Mouse (Mus musculus) T-cell, adult 66 days (primary cell): ENCODE measurements around the gene Adgrf4. TPM values are rescaled to one million over a fixed set of nuclear protein-coding genes. Genes with fewer than 3 reads are reported as not detected.

Experiments used
- total RNA-seq, 2 experiments: library from RNA; stranded (reverse); gene quantifications; 3 replicates in 1 of 2; 4 replicates in 1 of 2; pipeline ENCODE4 v1.2.4; 2023

Adgrf4 gene
- not detected for total RNA-seq

GRCm38 (mm10) chr17:42692136-42692535 is at the start of gene Adgrf4:
Adgrf4 (minus strand) TSS chr17:42692284.

GRCm38 (mm10) chr17:42741801-42742217 is 49.7 kb upstream of the Adgrf4 start, which contains the start of gene Adgrf2:
Adgrf2 (minus strand) TSS chr17:42742179.

GRCm38 (mm10) chr17:42611295-42611694 is 80.8 kb downstream of the Adgrf4 start, which contains the start of gene Opn5:
Opn5 (minus strand) TSS chr17:42611395.

Other genes starting within 250 kb of the Adgrf4 start
- not detected for gene Opn5, start 80.9 kb downstream of the Adgrf4 start, total RNA-seq
- gene Adgrf2, start 49.9 kb upstream of the Adgrf4 start, total RNA-seq = not detected
- gene Cd2ap, start 184.4 kb upstream of the Adgrf4 start, total RNA-seq = 10 to 100 TPM; 71.4 to 75.7 TPM